Mouse (Mus musculus): Measurements from ENCODE around the gene Aff4. TPM values are rescaled to one million over a fixed set of nuclear protein-coding genes. Genes with fewer than 3 reads are reported as not detected.

Gene Aff4
- polyA plus RNA-seq, 1 experiment: 38.6 TPM

- Histone ChIP-seq H3K27ac (ENCODE audit: insufficient read depth, low read length) (peak overlapping the region; percentile 32; the same call in 1 of the 2 replicates), H3K4me1 (ENCODE audit: control insufficient read depth, insufficient read depth, low read length) (peaks cover 8% of the 10 kb centered on the region), H3K4me3 (ENCODE audit: insufficient read depth, low read length) (peak overlapping the region; percentile 35)
- TF ChIP-seq POLR2A (IDR thresholded peaks at IDR 0.05; ENCODE audit: extremely low read depth, insufficient read depth, low read length) (no peak), CTCF (IDR thresholded peaks at IDR 0.05; ENCODE audit: extremely low read depth, insufficient read depth, low read length) (peak; percentile 60)
These were observed 115.8 kb downstream of the Aff4 start for GRCm38 (mm10) chr11:53466231-53466971.

- Histone ChIP-seq H3K27ac (ENCODE audit: insufficient read depth, low read length) (peak overlapping the region; percentile 88), H3K4me3 (ENCODE audit: insufficient read depth, low read length) (0 out of 2 replicates have a peak overlapping the region, but pooled peaks have one; percentile 3), H3K4me1 (ENCODE audit: control insufficient read depth, insufficient read depth, low read length) (peaks cover 8% of the 10 kb centered on the region)
- TF ChIP-seq CTCF (IDR thresholded peaks at IDR 0.05; ENCODE audit: extremely low read depth, insufficient read depth, low read length) (no peak), POLR2A (IDR thresholded peaks at IDR 0.05; ENCODE audit: extremely low read depth, insufficient read depth, low read length) (no peak)
These were observed 118.8 kb downstream of the Aff4 start for GRCm38 (mm10) chr11:53469294-53469967.

- H3K27ac ChIP-seq (ENCODE audit: insufficient read depth, low read length): peak within 1 kb of the TSS; percentile 92
- peaks cover 8% of the 10 kb centered on the region for H3K4me1 ChIP-seq (ENCODE audit: control insufficient read depth, insufficient read depth, low read length)
- peak; percentile 70; the same call in 1 of the 2 replicates for TF ChIP-seq POLR2A (IDR thresholded peaks at IDR 0.05; ENCODE audit: extremely low read depth, insufficient read depth, low read length)
- TF ChIP-seq CTCF (IDR thresholded peaks at IDR 0.05; ENCODE audit: extremely low read depth, insufficient read depth, low read length): peak; percentile 91
- peak within 1 kb of the TSS; percentile 3; the same call in 1 of the 2 replicates for H3K4me3 ChIP-seq (ENCODE audit: insufficient read depth, low read length)
These were observed 119.5 kb downstream of the Aff4 start, which contains the start of gene Gm9837 for GRCm38 (mm10) chr11:53469968-53470695. Gene Gm9837 (minus strand): TSS chr11:53470479.

Other genes starting within 250 kb of the Aff4 start
- gene Hspa4, start 50.4 kb upstream of the Aff4 start, polyA plus RNA-seq (2012; rRNA removed): 75.5 and 80.3 TPM in 2 replicates
- 11.0 and 11.2 TPM in 2 replicates for gene Zcchc10, start 26.2 kb upstream of the Aff4 start, polyA plus RNA-seq (2012; rRNA removed)
- gene Leap2, start 72.3 kb downstream of the Aff4 start, polyA plus RNA-seq (2012; rRNA removed): not detected in 2 replicates
- 413 and 414 TPM in 2 replicates for gene Uqcrq, start 80.0 kb downstream of the Aff4 start, polyA plus RNA-seq (2012; rRNA removed)
- 2.2 and 2.3 TPM in 2 replicates for gene Gdf9, start 80.2 kb downstream of the Aff4 start, polyA plus RNA-seq (2012; rRNA removed)
- gene Gm10447, start 106.3 kb downstream of the Aff4 start, polyA plus RNA-seq (2012; rRNA removed): 0.04 and 0.10 TPM in 2 replicates
- 6.5 and 6.8 TPM in 2 replicates for gene Shroom1, start 106.4 kb downstream of the Aff4 start, polyA plus RNA-seq (2012; rRNA removed)
- not detected in 2 replicates for gene Gm9837, start 119.6 kb downstream of the Aff4 start, polyA plus RNA-seq (2012; rRNA removed)
- gene Gm9945, start 129.3 kb downstream of the Aff4 start, polyA plus RNA-seq (2012; rRNA removed): 0.48 and 0.81 TPM in 2 replicates
- gene Sowaha, start 129.4 kb downstream of the Aff4 start, polyA plus RNA-seq (2012; rRNA removed): 54.0 and 56.1 TPM in 2 replicates
- 379 TPM in 2 replicates for gene Sept8, start 168.4 kb downstream of the Aff4 start, polyA plus RNA-seq (2012; rRNA removed)
- 98.7 and 107 TPM in 2 replicates for gene Kif3a, start 216.5 kb downstream of the Aff4 start, polyA plus RNA-seq (2012; rRNA removed)